Mouse (Mus musculus) heart, adult 9 months (tissue): ENCODE measurements around the gene Pank1.
A peak's percentile ranks its signal among the peaks of the same experiment; 100 is the strongest.

Experiments
- DNase-seq, 2 experiments: peaks; one replicate each; pipeline ENCODE4 v3.0.0; 2022; ENCODE audit warnings: low spot score in 2 of 2

Pank1 gene

DNA sequence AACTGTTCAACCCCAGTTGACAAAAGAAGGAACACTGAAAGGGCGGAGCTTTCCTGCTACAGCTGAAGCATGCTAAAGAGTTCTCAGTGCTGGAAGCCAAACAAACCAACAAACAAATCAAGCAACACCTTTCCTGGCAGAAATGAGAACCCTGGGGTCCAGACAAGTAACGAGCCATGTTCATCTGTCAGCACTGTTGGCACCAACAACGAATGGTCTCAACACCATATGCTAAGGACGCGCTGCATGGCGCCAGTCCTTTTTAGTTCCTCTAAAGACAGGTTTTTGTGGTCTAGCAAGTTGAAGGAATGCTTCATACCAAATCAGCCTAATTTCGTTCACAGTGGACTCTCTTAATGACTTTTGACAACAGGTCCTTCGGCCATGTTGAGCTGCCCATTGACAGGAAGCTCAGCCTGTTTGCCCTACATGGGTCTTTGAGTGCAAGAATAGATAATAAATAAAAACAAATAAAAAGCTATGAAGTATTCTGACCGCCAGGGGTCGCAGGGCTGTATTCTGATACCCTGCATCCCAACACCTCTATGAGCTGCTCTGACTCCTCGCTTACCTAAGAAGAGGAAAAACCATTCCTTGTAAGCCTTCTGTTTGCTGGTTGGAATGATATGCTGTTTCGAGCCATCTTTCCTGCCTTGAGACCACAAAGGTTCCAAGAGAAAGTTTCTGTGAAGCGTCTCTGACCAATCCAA lies 53.2 kb downstream of the Pank1 start:
- DNase-seq: peak in 1 of 2 experiments; percentile 30

DNA sequence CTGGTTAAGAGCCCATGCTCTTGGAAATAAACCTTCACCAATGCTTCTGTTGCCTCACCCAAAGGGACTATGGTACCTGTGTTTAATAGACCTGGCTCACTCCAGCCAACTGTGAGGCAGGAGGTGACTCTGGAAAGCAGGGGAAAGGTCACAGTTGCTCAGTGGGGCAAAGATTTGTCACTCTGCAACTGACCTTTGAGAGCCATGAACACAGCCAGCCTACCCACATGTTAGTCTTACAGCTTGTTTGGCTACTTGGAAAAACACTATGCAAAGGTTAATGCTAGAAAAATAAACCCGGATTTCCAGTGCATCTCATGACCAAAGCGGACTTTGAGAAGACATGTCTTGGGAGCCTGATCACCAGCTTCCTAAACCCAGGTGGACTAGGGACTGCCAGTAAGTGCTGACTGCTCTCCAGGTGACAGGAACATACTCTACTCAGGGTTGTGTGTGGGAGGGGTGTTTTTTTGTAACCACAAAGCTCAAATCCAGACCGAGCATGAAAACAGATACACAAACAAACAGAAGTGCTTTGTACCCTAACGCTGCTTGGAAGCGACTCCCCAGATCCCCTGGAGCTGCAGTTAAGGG lies 59.6 kb downstream of the Pank1 start:
- DNase-seq: no peak

DNA sequence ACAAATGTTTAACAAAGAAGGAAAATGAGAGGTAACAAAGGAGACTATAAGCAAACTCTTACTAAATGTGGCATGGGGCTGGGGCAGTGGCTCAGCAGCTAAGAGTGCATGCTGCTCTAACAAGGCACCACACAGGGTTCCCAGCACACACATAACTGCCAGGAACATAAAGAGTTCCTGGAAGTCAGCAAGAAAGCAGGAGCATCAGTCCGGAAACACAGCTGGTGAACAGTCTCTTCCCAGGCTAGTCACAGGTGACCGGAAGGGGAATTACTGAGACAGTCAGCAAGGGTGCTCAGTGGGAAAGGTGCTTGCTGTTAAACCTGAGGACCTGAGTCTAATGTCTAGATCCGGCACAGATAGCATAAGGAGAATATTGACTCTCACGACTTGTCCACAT lies 63.9 kb downstream of the Pank1 start:
- DNase-seq: no peak

DNA sequence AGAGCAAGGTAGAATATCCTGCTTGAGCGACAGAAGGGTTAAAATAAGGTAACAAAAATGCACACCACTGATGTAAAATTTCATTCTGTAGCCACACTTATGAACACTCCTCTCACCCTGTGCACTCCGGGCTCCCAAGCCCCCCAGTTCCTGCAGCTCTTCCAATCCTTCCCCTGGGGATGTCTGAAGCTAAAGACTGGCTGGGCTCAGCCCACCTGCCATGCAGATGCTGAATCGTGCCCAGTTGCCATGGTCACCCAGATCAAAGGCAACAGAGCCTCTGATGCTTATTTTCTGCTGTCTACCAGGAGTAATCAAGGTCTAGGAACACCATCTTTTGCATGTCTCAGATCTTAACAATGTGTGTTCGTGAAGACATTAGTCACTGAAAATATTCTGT lies 64.6 kb downstream of the Pank1 start:
- no peak for DNase-seq

DNA sequence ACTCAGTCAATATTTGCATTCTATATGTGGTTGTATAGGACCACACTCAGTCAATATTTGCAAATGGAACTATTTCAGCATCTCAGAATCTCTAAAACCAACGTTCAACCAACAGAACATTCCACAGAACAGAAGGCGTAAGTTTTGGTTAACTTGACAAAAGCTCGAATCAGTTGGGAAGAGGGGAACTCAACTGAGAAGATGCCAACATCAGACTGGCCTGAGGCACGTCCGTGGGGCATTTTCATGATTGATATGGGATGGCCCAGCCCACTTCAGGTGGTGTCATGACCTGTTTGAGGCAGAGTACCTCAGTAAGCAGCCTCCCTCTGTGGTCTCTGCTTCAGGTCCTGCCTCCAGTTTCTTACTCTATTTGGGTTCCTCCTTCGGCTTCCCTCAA lies 65.3 kb downstream of the Pank1 start:
- DNase-seq: no peak

DNA sequence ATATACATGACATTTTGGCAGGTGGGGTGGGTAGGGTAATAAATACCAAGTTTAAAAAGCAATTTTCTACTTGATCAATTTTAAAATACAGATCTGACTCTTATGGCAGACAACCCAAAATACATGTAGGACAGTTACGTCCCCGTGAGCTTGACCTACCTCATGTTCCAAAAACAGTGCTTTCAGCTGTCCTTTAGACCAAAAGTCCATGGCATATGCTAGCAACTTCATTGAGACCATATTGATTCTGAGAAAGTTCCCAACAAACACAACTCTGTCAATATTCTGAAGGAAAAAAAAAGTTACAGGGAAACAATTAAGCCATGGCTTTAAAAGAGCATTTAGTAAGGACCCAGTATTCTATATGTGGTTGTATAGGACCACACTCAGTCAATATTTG lies 65.7 kb downstream of the Pank1 start:
- no peak for DNase-seq

DNA sequence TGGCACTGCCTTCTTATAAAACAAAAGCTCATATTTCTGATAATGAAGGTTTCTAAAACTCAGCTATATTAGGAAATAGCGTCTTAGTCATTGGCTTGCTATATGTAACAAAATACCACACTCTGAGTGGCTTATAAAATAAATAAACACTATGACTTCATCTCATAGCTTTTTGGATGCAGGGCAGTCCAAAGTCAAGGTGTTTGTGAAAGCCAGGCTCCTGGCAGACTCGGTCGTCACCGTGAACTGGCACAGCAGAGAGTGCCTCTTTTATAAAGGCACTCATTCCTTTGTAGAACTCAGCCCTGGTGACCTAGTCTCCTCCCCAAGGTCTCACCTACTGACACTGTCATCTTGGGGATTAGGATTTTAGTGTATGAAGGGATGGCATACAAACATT lies 66.5 kb downstream of the Pank1 start:
- no peak for DNase-seq

DNA sequence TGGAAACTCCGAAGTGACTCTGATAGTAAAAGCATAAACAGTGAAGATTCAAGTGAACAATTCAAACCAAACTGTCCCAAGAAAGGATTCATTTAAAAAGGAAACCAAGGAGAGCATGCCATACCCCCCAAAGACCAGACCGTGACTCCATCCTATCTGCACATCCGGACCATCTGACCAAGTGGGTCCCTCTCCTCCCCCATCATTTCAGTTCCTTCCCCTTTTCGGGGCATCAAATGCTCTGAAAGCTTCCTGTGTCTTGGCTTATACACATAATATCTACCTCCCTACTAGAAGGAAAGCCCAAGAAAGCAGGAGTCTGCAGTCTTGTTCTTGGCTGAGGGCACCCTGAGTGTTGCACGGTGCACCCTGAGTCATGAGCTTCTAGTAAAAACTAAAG lies 72.1 kb downstream of the Pank1 start:
- DNase-seq: no peak

DNA sequence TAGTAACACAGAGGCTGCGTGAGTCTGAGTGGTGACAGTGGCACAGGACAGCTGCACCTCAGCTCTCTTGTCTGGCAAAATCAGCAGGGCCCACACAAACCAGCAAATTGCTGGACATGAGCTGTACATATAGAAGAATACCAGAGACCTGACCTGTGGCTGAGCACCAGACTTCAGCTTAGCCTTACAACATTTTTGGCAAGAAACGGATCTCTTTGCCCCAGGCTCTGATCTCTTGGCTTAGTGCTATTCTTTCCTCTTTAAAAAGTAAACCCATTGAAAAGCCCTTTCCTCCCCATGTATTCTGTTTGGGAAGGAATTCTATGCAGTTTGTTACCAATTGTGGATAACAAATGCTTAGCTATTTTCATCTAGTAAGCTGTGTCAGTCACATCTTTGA lies 74.2 kb downstream of the Pank1 start:
- DNase-seq: no peak

DNA sequence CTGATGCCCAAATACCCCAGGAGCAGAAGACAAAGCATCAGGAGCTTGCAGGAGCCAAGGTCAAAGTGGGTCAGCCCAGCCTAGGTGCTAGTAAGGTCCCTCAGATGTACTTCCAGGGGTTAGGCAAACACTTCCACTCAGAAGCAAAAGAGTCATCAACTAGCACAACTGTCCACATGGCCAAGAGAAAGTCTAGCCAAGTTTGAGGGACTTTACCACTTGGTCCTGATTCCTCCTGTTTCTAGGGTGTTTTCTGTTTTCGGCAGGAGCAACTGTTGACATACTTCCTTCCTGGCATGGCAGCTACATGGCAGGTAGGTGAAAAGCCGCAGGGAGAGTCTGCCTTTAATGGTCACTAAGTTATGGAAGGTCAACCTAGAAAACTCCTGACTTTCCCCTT lies 74.7 kb downstream of the Pank1 start:
- DNase-seq: no peak

DNA sequence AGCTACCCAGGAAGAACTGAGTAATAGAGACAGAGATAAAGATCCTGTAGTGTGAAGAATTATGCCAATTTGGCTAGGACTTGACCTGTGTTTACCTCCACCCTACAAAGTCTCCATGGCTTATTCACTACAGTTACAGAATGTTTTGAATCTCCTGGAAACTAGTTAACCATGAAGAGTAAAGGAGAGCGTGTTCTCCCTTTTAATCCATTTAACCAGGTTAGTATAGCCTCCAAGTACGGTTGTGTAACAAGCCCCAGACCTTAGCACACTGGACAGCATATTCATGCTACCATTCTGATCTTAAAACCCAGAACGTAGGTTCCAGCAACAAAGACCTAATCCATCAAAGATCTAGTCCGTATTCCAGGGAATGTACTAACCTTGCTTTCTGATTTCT lies 75.9 kb downstream of the Pank1 start:
- DNase-seq: no peak

DNA sequence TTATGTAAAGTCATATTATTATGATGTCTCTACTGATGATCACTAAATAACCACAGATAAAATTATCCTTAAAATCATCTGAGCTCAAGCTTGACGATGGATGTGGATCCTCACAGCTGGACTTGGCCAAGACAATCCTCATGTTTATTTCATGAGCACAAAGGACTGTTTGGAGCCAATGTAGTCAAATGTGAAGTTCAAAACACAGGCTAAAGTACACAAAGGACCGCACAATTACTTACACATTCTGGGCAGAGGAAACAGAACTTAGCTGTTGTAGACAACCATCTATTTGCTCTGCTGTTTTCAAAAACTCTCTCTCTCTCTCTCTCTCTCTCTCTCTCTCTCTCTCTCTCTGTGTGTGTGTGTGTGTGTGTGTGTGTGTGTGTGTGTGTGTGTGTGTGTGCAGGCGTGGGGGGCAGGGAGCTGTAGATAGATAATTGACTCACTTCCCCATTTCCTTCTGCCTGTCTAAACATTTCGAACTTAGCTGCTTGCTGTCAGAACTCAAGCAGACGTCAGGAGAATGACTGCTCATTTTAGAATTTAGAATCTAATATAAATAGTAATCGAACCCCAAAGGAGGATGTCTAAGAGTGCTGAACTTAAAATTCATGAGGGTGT lies 79.5 kb downstream of the Pank1 start:
- DNase-seq: no peak

DNA sequence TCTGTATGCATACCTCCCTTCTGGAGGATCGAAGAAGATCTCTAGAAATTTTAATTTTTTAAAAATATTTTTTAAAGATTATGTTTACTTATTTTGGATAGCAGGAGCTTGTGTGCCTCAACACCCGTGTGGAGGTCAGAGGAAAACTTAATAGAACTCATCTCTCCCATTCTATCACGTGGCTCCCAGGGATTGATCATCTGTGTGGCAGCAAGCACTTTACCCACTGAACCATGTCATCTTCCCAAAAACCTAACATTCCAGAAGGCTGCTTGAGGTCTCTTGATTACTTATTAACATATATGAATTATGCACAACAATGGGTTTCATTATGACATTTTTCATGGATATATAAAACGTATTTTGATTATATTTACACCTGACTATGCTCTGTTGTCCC lies 82.9 kb downstream of the Pank1 start:
- DNase-seq: no peak

DNA sequence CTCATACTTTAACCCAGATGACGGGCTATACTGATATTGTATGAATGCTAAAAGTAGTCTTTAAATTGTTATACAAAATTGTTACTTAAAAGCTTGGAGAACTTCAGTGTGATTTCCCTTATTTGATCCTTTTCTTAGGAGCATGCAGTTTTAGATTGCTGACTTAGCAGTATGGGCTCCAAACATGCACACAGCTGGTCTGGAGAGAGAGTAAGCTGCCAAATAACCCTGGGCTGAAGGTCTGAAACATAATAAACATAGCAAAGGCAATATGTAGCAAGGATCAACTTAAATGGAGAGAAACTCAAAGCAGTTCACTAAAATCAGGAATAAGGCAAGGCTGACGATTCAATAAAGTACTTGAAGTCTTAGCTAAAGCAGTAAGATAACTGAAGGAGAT lies 96.8 kb downstream of the Pank1 start:
- no peak for DNase-seq

DNA sequence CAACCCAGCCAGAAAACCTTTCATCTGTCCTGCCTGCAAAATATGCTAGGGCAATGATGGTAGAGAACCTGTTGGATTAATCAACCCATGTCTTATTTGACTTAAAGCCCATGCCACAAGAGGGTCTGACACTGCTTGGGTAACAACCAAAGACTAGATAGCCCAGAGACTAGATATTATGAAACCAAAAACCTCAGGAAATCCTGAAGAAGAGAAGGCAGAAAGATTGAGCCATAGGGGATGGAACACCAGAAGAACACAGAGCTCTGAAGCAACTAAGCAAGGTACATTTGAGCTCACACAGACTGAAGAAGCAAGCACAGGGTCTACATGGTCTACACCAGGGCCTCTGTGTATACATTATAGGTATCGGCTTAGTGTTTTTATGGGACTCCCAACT lies 100.3 kb downstream of the Pank1 start:
- no peak for DNase-seq

DNA sequence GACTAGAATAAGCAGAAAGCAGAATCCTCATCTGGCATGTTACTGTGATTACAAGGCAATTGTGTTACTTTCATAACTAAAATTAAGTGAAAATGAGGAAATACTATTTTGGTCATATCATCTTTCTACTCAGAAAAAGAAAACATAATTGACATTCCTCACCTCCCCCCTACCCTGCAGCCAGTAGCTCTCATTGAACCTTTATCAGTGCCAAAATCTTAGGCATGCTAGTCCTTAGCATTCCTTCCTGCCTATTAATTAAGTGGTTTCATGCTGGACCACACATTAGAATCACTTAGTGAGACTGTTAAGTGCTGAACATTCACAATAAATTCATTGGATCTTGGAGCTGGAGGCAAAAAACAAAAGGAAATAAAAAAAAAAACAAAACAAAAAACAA lies 101.2 kb downstream of the Pank1 start:
- DNase-seq: no peak

DNA sequence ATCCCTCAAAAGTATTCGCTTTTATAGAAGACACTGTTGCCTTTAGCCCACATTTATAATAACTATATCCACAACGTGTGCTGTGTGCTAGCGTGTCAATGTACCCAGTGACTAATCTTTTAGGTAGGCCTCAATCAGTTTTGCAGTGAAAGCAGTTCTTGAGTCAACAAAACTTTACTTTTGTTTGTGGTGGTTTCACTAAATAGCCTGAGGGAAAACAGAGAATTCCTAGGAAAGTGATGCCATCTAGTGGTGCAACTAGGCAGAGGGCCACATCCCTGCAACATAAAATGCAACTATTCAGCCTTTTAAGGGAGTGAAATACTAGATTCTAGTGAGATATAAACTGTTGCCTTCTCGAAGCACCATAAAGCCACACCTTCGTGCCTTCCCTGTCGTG lies 106.5 kb downstream of the Pank1 start:
- peak in 1 of 2 experiments; percentile 37 for DNase-seq

DNA sequence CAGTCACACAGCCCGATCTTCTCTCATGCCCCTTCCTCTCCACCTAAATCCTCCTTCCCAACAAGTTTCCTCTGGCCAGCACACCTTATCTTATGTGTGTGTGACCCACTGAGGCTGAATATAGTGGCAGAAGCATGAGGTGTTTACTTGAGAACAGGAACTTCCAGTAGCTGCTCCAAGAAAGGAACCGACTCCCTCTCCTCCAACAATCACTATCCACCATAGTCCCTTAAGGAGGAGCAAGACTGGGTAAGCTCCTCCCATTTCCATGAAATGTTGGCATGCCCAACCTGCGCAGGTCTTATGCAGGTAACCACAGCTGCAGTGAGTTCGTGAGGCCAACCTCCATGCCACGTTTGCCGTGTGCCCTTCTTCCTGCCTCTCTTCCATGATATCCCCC lies 108.5 kb downstream of the Pank1 start:
- no peak for DNase-seq

DNA sequence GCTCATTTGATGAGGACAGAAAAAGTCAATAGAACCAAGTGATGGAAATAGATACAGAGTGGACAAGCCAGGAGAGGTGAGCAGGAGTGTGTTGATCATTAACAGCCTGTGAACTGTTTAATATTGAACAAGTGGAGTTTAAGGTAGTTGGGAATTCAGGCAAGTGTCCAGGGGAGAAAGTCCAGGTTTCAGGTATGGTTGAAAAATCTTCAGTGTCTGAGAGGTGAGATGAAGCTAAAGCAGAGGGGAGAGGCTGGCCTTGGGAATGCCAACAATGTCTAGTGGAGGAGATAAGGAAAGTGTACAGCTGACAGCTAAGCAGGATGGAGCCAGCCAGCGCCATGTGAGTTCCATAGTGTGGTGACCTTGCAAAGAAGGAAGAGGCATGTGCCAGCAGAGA lies 120.5 kb downstream of the Pank1 start:
- DNase-seq: no peak
